Mouse (Mus musculus) embryonic facial prominence, embryonic 13.5 days (tissue): ENCODE data around the gene Ms4a10. TPM values are rescaled to one million over a fixed set of nuclear protein-coding genes. Genes with fewer than 3 reads are reported as not detected.
A peak's percentile ranks its signal among the peaks of the same experiment; 100 is the strongest.

ENCODE experiments used
- ATAC-seq: fragments of 200-750 bp; cut with Nextera tagmentation; 2 replicates; pipeline ENCODE4 v1.8.0; 2017; ENCODE audit warnings: low read depth; ENCODE audit not compliant: insufficient number of reproducible peaks, insufficient read depth, low FRiP score, low TSS enrichment
- H3K27ac ChIP-seq: fragments of 300-500 bp; sonication (generic); 2 replicates; pipeline ENCODE4 v1.5.1; 2015; ENCODE audit warnings: moderate library complexity, mild to moderate bottlenecking, inconsistent platforms
- H3K27me3 ChIP-seq: fragments of 300-500 bp; sonication (generic); 2 replicates; pipeline ENCODE4 v1.6.1; 2015; ENCODE audit warnings: mild to moderate bottlenecking, inconsistent platforms
- H3K36me3 ChIP-seq: fragments of 300-500 bp; sonication (generic); 2 replicates; pipeline ENCODE4 v1.6.1; 2015; ENCODE audit warnings: mild to moderate bottlenecking, inconsistent platforms
- H3K4me1 ChIP-seq: fragments of 300-500 bp; sonication (generic); 2 replicates; pipeline ENCODE4 v1.6.1; 2015; ENCODE audit warnings: inconsistent platforms
- H3K4me2 ChIP-seq: fragments of 300-500 bp; sonication (generic); 2 replicates; pipeline ENCODE4 v1.6.1; 2015; ENCODE audit warnings: moderate library complexity, mild to moderate bottlenecking, inconsistent platforms
- H3K4me3 ChIP-seq: fragments of 300-500 bp; sonication (generic); 2 replicates; pipeline ENCODE4 v1.5.1; 2015; ENCODE audit warnings: mild to moderate bottlenecking, inconsistent platforms
- H3K9ac ChIP-seq: fragments of 300-500 bp; sonication (generic); 2 replicates; pipeline ENCODE4 v1.6.1; 2015; ENCODE audit warnings: mild to moderate bottlenecking, inconsistent platforms
- H3K9me3 ChIP-seq: fragments of 300-500 bp; sonication (generic); 2 replicates; pipeline ENCODE4 v1.6.1; 2016; ENCODE audit warnings: inconsistent platforms
- WGBS: fragments of 180-500 bp; shearing (Covaris S2); methylation state at CpG from one replicate; pipeline ENCODE4 v1.1.7; 2015; ENCODE audit warnings: mixed read lengths; 5-methylcytosine and 5-hydroxymethylcytosine counted together
- polyA plus RNA-seq: library from polyadenylated mRNA; unstranded; fragments of >200 nt; fragmentation: Nextera tagmentation; extraction: Ambion mirVana; gene quantifications from 2 replicates; pipeline ENCODE4 v1.2.1, GENCODE M21; 2015

Gene Ms4a10
- polyA plus RNA-seq, 1 experiment from 2014 or later = not detected

DNA sequence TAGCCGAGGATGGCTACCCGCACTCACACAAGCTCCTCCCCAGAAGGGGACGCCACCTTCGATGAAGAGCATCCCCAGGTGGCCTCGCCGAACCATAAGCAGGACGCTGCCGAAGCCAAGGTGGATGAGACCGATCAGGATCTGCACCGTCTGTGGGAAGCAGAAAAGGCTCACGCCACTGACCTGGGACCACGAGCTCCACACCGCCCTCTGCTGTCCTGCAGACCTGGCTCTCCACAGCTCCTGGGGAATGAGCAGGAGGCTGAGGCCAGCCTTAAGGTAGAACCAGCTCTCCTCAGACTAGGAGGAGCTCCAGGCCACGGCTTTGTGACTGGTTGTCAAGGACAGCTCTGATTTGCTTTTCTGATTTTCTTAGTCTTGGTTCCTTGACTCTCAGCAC is 8.7 kb upstream of the Ms4a10 start:
- H3K27ac ChIP-seq = no peak overlapping the region
- no peaks in the 10 kb centered on the region for H3K9me3 ChIP-seq
- no peaks in the 10 kb centered on the region for H3K27me3 ChIP-seq
- H3K9ac ChIP-seq = no peak overlapping the region
- H3K36me3 ChIP-seq = no peaks in the 10 kb centered on the region
- 21% methylated on average over 14 of the region's 14 CpGs for WGBS
- peaks cover 9% of the 10 kb centered on the region for H3K4me1 ChIP-seq
- no peak for ATAC-seq
- H3K4me3 ChIP-seq = no peak overlapping the region
- peak overlapping the region; percentile 32; the same call in 1 of the 2 replicates for H3K4me2 ChIP-seq

DNA sequence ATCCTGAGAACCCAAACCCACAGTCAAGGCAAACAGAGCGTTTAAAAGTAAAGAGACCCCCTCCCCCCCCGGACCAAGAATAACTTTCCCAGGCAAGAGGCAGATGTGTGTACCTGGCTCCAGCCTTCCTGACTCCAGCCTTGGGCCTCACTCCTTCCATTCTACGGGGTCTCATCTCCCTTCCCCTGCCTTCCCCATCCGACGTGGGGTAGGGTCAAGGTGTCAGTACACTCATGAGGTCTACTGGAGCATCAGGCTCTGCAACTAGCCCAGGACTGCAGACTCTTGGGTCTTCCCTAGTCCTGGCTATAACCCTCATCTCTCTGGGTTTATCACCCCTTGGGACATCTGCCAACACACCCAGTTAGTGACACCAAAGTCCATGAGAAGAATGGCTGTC is 5.7 kb upstream of the Ms4a10 start:
- H3K27ac ChIP-seq = no peak overlapping the region
- no peak overlapping the region for H3K4me2 ChIP-seq
- WGBS = 85% methylated on average over 5 of the region's 5 CpGs
- H3K9me3 ChIP-seq = no peaks in the 10 kb centered on the region
- no peak overlapping the region for H3K4me3 ChIP-seq
- ATAC-seq = no peak
- H3K36me3 ChIP-seq = no peaks in the 10 kb centered on the region
- no peaks in the 10 kb centered on the region for H3K27me3 ChIP-seq
- no peak overlapping the region for H3K9ac ChIP-seq
- peaks cover 13% of the 10 kb centered on the region for H3K4me1 ChIP-seq

DNA sequence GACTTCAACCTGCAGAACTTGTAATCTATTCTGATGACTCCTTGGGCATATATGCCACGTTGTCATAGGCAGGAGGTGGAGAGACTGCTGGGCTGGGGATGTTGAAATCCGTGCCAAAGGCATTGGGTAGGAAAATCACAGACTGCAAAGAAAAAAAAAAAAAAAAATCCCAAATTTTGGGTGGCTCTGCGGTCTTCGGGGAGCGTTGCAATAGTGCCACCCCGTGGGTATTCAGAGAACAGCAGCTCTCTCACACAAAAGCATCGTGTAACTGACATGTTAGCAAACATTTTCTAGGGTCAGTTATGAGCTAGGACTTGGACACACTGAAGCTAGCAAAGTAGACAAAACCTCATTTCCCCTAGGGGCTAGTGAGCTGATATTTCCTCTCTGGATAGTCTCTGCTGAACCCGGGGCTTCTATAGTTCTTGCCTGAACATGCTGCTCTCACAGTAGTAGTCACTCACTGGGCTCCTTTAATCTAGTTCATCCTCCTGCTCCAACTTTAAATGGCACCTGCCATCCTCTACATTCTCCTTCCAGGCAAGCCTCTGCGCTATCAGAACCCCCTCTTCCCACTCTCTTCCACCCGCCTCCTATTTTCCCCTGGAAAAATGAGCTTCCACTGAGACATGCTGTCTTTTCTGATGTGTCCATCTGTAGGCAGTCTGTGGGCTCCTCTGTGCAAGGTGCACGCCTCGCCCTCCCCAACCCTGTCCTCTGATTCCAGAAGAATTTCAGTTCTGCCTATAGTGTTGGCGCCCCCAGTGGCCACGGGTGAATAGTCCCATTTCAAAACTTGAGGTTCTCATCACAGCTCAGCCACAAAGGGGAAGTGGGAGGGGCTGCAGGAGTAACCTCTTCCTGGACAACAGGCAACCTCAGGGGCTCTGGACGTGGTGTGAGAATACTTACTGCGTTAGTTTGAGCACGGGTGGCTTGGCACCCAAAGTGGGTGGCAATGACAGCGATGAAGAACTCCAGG is 5.0 kb upstream of the Ms4a10 start:
- 9% methylated on average over 18 of the region's 18 CpGs for WGBS
- H3K27ac ChIP-seq = no peak overlapping the region
- no peak for ATAC-seq
- no peak overlapping the region for H3K4me3 ChIP-seq
- H3K4me1 ChIP-seq = peaks cover 13% of the 10 kb centered on the region
- no peak overlapping the region for H3K9ac ChIP-seq
- no peaks in the 10 kb centered on the region for H3K36me3 ChIP-seq
- H3K9me3 ChIP-seq = no peaks in the 10 kb centered on the region
- H3K4me2 ChIP-seq = peak overlapping the region; percentile 17
- H3K27me3 ChIP-seq = no peaks in the 10 kb centered on the region

DNA sequence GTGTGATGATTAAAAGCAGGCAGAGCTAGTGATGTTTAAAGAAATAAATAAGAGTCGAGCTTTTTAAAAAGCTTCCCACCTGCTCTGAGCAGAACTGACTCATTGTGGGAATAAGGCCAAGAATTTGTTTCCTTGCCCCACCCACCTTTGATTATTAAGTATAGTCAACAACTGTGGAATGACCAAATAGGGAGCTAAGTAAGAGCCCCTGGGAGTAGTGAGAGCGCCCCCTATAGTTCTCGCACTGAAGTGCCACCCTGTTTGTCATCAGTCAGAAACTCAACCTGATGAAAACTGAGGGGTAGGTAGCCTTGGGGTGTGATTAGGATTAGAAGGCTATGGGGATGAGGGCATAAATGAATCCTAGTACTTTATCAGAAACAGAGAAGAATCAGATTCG is 1.8 kb upstream of the Ms4a10 start:
- no peaks in the 10 kb centered on the region for H3K9me3 ChIP-seq
- WGBS = 40% methylated on average over 4 of the region's 4 CpGs
- H3K4me2 ChIP-seq = no peak overlapping the region
- no peaks in the 10 kb centered on the region for H3K36me3 ChIP-seq
- no peak overlapping the region for H3K9ac ChIP-seq
- peaks cover 13% of the 10 kb centered on the region for H3K4me1 ChIP-seq
- no peak overlapping the region for H3K4me3 ChIP-seq
- no peak for ATAC-seq
- no peaks in the 10 kb centered on the region for H3K27me3 ChIP-seq
- H3K27ac ChIP-seq = no peak overlapping the region

DNA sequence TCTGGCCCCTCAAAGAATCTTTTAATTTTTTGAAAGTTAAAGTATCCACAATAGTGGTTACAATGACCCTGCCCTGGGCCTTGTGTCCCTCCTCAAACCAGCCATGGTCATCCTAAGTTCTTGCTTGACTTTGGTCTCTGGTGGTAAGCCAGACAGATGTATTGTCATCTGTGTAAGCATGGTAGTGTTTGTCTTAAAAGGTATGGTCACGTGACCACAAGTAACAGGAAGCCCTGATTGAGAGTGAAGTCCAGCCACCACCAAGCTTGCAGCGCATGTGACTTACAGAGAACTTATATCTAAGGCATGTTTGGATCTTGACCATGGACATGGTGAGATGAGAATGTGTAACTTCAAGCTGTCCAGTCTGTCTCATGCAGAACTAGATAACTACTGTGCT is 717 bp upstream of the Ms4a10 start:
- peaks cover 13% of the 10 kb centered on the region for H3K4me1 ChIP-seq
- H3K4me2 ChIP-seq = no peak overlapping the region
- ATAC-seq = no peak
- H3K4me3 ChIP-seq = no peak overlapping the region
- H3K36me3 ChIP-seq = no peaks in the 10 kb centered on the region
- 84% methylated on average over 2 of the region's 2 CpGs for WGBS
- H3K27me3 ChIP-seq = no peaks in the 10 kb centered on the region
- no peaks in the 10 kb centered on the region for H3K9me3 ChIP-seq
- H3K27ac ChIP-seq = no peak overlapping the region
- no peak overlapping the region for H3K9ac ChIP-seq

DNA sequence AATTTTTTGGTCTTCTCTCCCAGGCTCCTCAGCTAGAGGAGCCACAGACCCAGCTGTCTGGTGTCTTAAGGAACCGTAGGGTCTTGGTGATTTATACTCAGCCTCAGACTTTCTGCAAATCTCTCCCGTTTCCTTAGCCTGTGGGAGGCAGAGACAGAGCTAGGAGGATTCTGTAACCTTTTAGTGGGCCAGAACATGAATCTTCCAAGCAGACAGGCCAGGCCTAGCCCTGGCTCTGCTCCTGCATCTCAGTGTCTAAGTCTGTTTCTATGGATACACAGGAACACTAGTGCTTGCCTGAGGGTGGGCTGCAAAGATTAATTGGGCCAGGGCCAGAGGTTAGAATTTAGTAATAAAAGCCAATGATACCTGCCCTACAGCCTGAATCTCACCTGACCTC is 1.3 kb downstream of the Ms4a10 start:
- no peaks in the 10 kb centered on the region for H3K36me3 ChIP-seq
- H3K27me3 ChIP-seq = no peaks in the 10 kb centered on the region
- no peak overlapping the region for H3K9ac ChIP-seq
- ATAC-seq = no peak
- no peak overlapping the region for H3K4me2 ChIP-seq
- H3K9me3 ChIP-seq = no peaks in the 10 kb centered on the region
- H3K4me1 ChIP-seq = peaks cover 5% of the 10 kb centered on the region; the same call in 1 of the 2 replicates
- H3K27ac ChIP-seq = no peak overlapping the region
- 60% methylated on average over 2 of the region's 2 CpGs for WGBS
- no peak overlapping the region for H3K4me3 ChIP-seq

DNA sequence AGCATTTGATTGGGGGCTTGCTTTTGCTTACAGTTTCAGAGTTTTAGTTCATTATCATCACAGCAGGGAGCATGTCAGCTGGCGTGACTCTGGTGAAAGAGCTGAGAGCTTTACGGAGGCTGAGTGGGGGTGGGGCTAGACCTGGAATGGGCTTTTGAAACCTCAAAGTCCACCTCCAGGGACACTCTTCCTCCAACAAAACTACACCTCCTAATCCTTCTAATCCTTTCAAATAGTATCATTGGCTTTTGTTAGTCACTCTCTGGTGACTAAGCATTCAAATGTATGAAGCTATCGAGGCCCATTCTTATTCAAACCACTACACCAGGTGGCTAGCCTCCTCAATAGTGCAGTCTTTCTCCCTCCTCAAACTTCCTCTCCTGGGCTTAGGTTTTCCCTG is 1.8 kb downstream of the Ms4a10 start:
- Histone ChIP-seq H3K4me2 (no peak overlapping the region), H3K9me3 (no peaks in the 10 kb centered on the region), H3K27me3 (no peaks in the 10 kb centered on the region), H3K36me3 (no peaks in the 10 kb centered on the region), H3K9ac (no peak overlapping the region), H3K4me1 (peaks cover 1% of the 10 kb centered on the region; the same call in 1 of the 2 replicates), H3K27ac (no peak overlapping the region), H3K4me3 (no peak overlapping the region)
- no peak for ATAC-seq
- 43% methylated on average over 3 of the region's 3 CpGs for WGBS

DNA sequence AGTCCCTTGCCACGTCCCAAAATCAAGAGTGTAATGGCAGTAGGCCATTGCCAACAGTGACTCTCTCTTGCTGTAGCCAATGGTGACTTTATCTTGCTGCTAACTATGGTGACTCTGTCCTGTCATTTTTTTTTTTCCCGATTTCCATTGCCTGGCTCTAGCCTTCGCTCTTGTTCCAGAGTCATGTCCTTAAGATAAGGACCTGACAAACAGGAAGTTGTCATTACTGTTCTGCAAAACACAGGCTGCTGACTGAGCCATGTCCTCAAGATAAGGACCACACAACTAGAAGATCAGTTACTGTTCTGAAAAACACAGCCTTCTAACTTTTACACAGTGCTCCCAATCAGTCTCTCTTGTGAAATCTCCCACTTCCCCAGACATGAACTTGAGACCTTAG is 4.0 kb downstream of the Ms4a10 start:
- no peak for ATAC-seq
- Histone ChIP-seq H3K9me3 (0 out of 2 replicates have a peak, but pooled peaks cover 4% of the 10 kb centered on the region), H3K4me1 (no peaks in the 10 kb centered on the region), H3K9ac (no peak overlapping the region), H3K4me3 (no peak overlapping the region), H3K27me3 (no peaks in the 10 kb centered on the region), H3K4me2 (no peak overlapping the region), H3K27ac (no peak overlapping the region), H3K36me3 (no peaks in the 10 kb centered on the region)
- 83% methylated on average over 3 of the region's 3 CpGs for WGBS

DNA sequence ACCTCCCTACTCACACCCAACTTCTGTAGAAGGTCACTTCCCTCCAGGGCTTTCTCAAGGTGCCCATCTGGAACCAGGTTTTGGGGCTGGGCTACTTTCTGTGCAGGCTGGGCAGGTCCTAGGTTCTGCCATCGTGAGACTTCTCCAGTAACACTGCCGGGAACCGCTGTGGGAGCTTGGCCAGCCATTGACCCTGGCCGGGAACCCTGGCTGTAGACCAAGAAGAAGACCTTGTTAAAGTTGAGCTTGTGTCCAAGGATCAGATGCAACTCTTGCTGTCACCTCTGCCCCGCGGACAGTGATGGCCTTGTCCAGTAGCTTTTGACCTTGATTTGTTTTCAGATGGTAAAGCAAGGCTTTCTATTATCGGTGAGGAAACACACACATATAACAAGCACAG is 5.9 kb downstream of the Ms4a10 start:
- Histone ChIP-seq H3K4me2 (no peak overlapping the region), H3K27me3 (no peaks in the 10 kb centered on the region), H3K4me1 (no peaks in the 10 kb centered on the region), H3K27ac (no peak overlapping the region), H3K36me3 (no peaks in the 10 kb centered on the region), H3K9me3 (0 out of 2 replicates have a peak, but pooled peaks cover 4% of the 10 kb centered on the region), H3K4me3 (no peak overlapping the region), H3K9ac (no peak overlapping the region)
- 86% methylated on average over 7 of the region's 7 CpGs for WGBS
- ATAC-seq = no peak

DNA sequence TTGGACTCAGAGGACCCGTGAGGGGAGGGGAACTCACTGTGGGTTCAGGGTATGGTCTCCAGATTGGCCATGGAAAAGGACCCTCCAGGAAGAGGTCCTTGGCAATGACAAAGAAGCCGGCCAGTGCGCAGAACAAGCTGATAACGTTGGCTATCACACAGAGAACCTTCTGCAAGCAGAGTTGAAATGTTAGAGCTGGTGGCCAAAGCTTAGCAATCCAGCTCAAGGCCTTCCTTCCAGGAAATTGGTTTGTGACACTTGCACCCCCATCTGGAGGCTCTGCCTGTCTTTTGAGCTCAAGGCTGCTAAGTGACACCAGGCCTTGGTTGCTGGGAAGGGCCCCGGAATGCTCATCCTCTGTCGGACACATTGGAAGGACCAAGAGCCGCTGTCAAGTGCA is 8.7 kb downstream of the Ms4a10 start:
- no peak overlapping the region for H3K27ac ChIP-seq
- H3K36me3 ChIP-seq = no peaks in the 10 kb centered on the region
- no peaks in the 10 kb centered on the region for H3K4me1 ChIP-seq
- no peak overlapping the region for H3K9ac ChIP-seq
- 86% methylated on average over 7 of the region's 7 CpGs for WGBS
- no peak overlapping the region for H3K4me3 ChIP-seq
- 0 out of 2 replicates have a peak, but pooled peaks cover 4% of the 10 kb centered on the region for H3K9me3 ChIP-seq
- no peak overlapping the region for H3K4me2 ChIP-seq
- ATAC-seq = no peak
- H3K27me3 ChIP-seq = peaks cover 6% of the 10 kb centered on the region; the same call in 1 of the 2 replicates

DNA sequence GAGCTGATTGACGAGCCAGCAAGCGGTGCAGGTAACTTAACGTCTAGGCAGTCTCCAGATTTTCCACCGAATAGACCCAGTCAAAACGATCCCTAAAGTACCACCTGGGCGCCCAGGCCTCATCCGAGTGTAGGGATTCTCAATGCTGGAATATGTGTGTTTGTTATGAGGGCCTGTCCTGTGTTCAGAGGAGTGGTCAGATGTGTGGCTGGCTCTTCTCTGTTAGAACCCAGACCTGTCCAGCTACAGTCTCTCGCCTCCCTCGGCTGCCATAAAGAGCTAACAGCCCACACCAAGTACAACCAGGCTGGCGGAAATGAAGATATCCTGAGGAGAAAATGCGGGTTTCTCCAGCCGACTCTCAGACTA is 14.5 kb downstream of the Ms4a10 start:
- no peak overlapping the region for H3K4me3 ChIP-seq
- no peaks in the 10 kb centered on the region for H3K9me3 ChIP-seq
- H3K27ac ChIP-seq = no peak overlapping the region
- no peak for ATAC-seq
- peak overlapping the region; percentile 37; the same call in 1 of the 2 replicates for H3K4me2 ChIP-seq
- no peak overlapping the region for H3K9ac ChIP-seq
- H3K27me3 ChIP-seq = peaks cover 8% of the 10 kb centered on the region; the same call in 1 of the 2 replicates
- WGBS = 39% methylated on average over 12 of the region's 12 CpGs
- peaks cover 4% of the 10 kb centered on the region; the same call in 1 of the 2 replicates for H3K4me1 ChIP-seq
- H3K36me3 ChIP-seq = no peaks in the 10 kb centered on the region
